10 mouse cellular contexts compared by ENCODE assay signal in genomic region chr12:112339481-112340179, GRCm38 (mm10).
DNase-seq lines count a peak whose midpoint lies in the region; ATAC-seq and TF ChIP-seq lines count a peak whose summit lies in the region.
"Had no signal": no experiment of that assay in that cellular context is flagged by ENCODE, and none has a peak within 500 bp of the region (broad histone marks: within the 10 kb centered on the region; RNA-seq: fewer than 3 reads in every experiment).

No protein-coding gene starts in this region.

- no peak overlapping the region for H3K4me3 ChIP-seq in C2C12 (ENCODE audit: insufficient read depth, poor library complexity, severe bottlenecking)
- no peak overlapping the region for H3K4me3 ChIP-seq in midbrain, embryonic 15.5 days
- H3K4me3 ChIP-seq: erythroblast, embryonic 14.5 days had no signal

- peaks cover 88% of the 10 kb centered on the region for H3K27me3 ChIP-seq in C2C12 (ENCODE audit: control insufficient read depth, insufficient read depth, insufficient read length)
- H3K27me3 ChIP-seq in midbrain, embryonic 15.5 days (replicated peaks), result no peaks in the 10 kb centered on the region

- H3K4me2 ChIP-seq in midbrain, embryonic 15.5 days, result no peak overlapping the region

- TF ChIP-seq CTCF in C2C12 (IDR thresholded peaks at IDR 0.05; ENCODE audit: control insufficient read depth, insufficient read depth, insufficient read length), result no peak

- no peak overlapping the region for H3K27ac ChIP-seq in midbrain, embryonic 15.5 days
- H3K27ac ChIP-seq: liver, embryonic 14.5 days had no signal

- H3K9ac ChIP-seq in midbrain, embryonic 15.5 days, result no peak overlapping the region
- H3K9ac ChIP-seq: liver, embryonic 14.5 days had no signal

- H3K9me3 ChIP-seq in midbrain, embryonic 15.5 days, result no peaks in the 10 kb centered on the region

- WGBS in midbrain, embryonic 15.5 days, result 74% methylated on average over 11 of the region's 11 CpGs

- no peak for DNase-seq in frontal cortex, postnatal 14 days (ENCODE audit: low spot score in 2 of 2)
- peak; percentile 74 for DNase-seq in fat pad, adult 2 months (ENCODE audit: extremely low read depth, low read depth, low spot score)
- DNase-seq in lung, postnatal 10 days, result peak; percentile 73
- no peak for DNase-seq in thymus, postnatal 25 days
- DNase-seq in heart, adult 11 months, result no peak

- no peaks in the 10 kb centered on the region for H3K36me3 ChIP-seq in C2C12 (ENCODE audit: control insufficient read depth, insufficient read depth)
- no peaks in the 10 kb centered on the region for H3K36me3 ChIP-seq in midbrain, embryonic 15.5 days (replicated peaks)

- H3K79me3 ChIP-seq in C2C12 (ENCODE audit: low read depth), result no peaks in the 10 kb centered on the region

- no peak overlapping the region for H3ac ChIP-seq in C2C12 (ENCODE audit: control insufficient read depth, insufficient read length, low read depth)

- ATAC-seq in frontal cortex, adult (ENCODE audit: low TSS enrichment), result 0 out of 2 replicates have a peak, but pooled peaks have one; percentile 11
- ATAC-seq in midbrain, embryonic 15.5 days (replicated peaks), result no peak

- H3K79me2 ChIP-seq in C2C12 (ENCODE audit: control insufficient read depth, insufficient read depth), result no peaks in the 10 kb centered on the region

- H3K4me1 ChIP-seq in midbrain, embryonic 15.5 days, result peaks cover 52% of the 10 kb centered on the region

TF ChIP-seq in C2C12, 6 proteins besides CTCF, POLR2A, EP300 and RAD21:
- TF ChIP-seq CEBPB (IDR thresholded peaks at IDR 0.05; ENCODE audit: low read depth), result peak; percentile 31
- no peak for TF ChIP-seq MYOD1 (IDR thresholded peaks at IDR 0.05; ENCODE audit: control insufficient read depth, insufficient read length, low read depth)

Comparison
In these comparisons a context has a peak if more than half of its experiments do, and no peak if none do; other contexts are left out.
1. DNase-seq: peak in fat pad, adult 2 months (single experiment) and lung, postnatal 10 days (single experiment); none in frontal cortex, postnatal 14 days (0 of 2), thymus, postnatal 25 days (single experiment) and heart, adult 11 months (single experiment).